Mouse (Mus musculus): ENCODE data around the gene Rpl23a. TPM values are rescaled to one million over a fixed set of nuclear protein-coding genes. Genes with fewer than 3 reads are reported as not detected.

The Rpl23a gene
- polyA plus RNA-seq, 1 experiment from 2014 or later: 1,263 TPM

DNA sequence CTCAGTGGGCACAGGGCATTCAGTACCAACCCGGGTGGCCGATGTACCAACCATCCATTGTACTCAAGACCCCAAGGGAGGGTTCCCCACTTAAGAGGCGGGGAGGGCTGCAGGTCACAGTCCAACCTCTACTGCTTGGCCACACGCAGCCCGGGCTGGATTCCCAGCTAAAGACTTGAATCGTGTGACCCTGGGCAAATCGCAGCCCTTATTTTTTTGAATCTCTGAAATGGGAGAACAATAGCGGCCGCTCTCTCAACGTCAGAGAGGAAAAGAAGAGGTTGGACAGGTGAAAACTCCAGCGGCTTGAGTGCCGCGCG lies 18.8 kb downstream of the Rpl23a start:
- H3K36me3 ChIP-seq (ENCODE audit: control insufficient read depth, insufficient read depth, low read length): peaks cover 17% of the 10 kb centered on the region
- peak overlapping the region; percentile 99 for H3K27ac ChIP-seq (ENCODE audit: low read length)
- H3K9me3 ChIP-seq (replicated peaks; ENCODE audit: control insufficient read depth, low read length): no peaks in the 10 kb centered on the region
- peak overlapping the region; percentile 100 for H3K4me3 ChIP-seq (replicated peaks; ENCODE audit: low read length)
- no peaks in the 10 kb centered on the region for H3K27me3 ChIP-seq (ENCODE audit: control insufficient read depth, insufficient read depth, low read length)
- under 1% methylated on average over 14 of the region's 14 CpGs for WGBS
- ATAC-seq (ENCODE audit: insufficient read depth, low FRiP score): no peak
- peak overlapping the region; percentile 98 for H3K9ac ChIP-seq (ENCODE audit: low read length)
- H3K4me2 ChIP-seq (ENCODE audit: low read depth, low read length): peak overlapping the region; percentile 94
- H3K4me1 ChIP-seq (ENCODE audit: control insufficient read depth, insufficient read depth, low read length): peaks cover 33% of the 10 kb centered on the region

DNA sequence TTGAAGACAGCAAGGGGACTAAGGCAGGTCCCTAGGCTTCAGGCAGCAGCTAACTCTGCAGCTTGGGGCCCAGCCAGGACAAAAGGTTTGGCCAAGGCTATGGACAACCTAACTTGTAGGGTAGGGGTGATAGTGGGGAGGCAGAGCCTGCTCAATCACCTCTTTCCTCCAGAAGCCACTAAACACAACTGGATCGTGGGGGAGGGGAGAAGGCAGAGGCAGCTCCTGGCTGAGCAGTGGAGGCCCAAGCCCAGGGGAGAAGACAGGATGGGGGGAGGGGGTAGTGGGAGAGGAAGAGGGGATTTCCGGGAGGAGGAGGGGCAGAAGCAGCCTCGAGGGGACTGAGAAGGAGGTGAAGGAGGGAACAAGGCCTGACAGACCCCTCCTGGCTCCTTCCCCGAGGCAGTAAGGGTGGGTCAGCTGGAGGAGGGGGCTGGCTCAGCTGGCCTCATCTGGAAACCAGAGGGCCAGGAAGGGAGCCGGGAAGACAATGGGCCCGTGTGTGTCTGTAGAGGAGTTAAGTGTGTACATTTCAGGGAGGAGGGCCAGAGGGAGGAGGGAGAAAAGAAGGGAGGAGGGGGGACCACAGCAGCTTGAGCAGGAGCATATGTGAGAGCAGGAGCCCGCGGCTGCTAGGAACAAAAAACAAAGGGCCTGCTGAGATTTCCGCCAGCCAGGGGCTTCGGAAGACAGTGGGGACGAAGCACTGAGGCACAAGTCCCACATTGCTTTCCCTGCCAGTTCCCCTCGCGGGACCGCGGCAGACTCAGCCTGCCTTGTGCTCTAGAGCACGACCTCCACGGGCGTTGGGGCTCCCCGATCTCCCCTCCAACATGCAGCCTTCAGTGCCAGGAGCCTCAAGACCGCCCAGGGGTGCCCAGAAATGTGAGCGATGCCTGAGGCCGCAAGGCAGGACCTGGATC lies 19.4 kb downstream of the Rpl23a start:
- Histone ChIP-seq H3K27ac (ENCODE audit: low read length) (peak overlapping the region; percentile 99), H3K9ac (ENCODE audit: low read length) (peak overlapping the region; percentile 98), H3K4me3 (replicated peaks; ENCODE audit: low read length) (peak overlapping the region; percentile 100), H3K27me3 (ENCODE audit: control insufficient read depth, insufficient read depth, low read length) (no peaks in the 10 kb centered on the region), H3K4me1 (ENCODE audit: control insufficient read depth, insufficient read depth, low read length) (peaks cover 33% of the 10 kb centered on the region), H3K4me2 (ENCODE audit: low read depth, low read length) (peak overlapping the region; percentile 94), H3K9me3 (replicated peaks; ENCODE audit: control insufficient read depth, low read length) (no peaks in the 10 kb centered on the region), H3K36me3 (ENCODE audit: control insufficient read depth, insufficient read depth, low read length) (peaks cover 17% of the 10 kb centered on the region)
- WGBS: 0% methylated on average over 22 of the region's 22 CpGs
- peak; percentile 64 for ATAC-seq (ENCODE audit: insufficient read depth, low FRiP score)

DNA sequence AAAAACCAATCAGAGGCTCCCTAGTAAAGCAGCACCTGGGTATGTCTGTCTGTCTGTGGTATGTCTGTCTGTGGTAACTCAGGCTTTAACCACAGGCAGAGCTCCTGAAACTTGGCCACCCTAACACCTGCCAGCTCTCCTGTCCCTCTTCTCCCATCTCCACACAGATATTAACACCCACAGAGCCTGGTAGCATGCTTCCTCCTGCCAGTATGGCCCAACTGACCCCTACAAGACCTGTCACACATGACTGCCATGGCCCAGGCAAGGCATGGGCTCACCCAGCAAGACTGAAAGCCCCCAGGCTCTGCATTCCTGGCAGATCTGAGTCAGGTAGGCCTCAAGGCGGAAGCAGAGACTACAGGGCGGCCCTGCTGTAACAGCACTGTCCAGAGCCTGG lies 20.3 kb downstream of the Rpl23a start:
- H3K4me1 ChIP-seq (ENCODE audit: control insufficient read depth, insufficient read depth, low read length): peaks cover 30% of the 10 kb centered on the region
- H3K9ac ChIP-seq (ENCODE audit: low read length): peak overlapping the region; percentile 98
- peak overlapping the region; percentile 100 for H3K4me3 ChIP-seq (replicated peaks; ENCODE audit: low read length)
- WGBS: 67% methylated on average over 2 of the region's 2 CpGs
- no peaks in the 10 kb centered on the region for H3K9me3 ChIP-seq (replicated peaks; ENCODE audit: control insufficient read depth, low read length)
- no peaks in the 10 kb centered on the region for H3K27me3 ChIP-seq (ENCODE audit: control insufficient read depth, insufficient read depth, low read length)
- ATAC-seq (ENCODE audit: insufficient read depth, low FRiP score): no peak
- H3K36me3 ChIP-seq (ENCODE audit: control insufficient read depth, insufficient read depth, low read length): peaks cover 17% of the 10 kb centered on the region
- H3K4me2 ChIP-seq (ENCODE audit: low read depth, low read length): peak overlapping the region; percentile 94
- peak overlapping the region; percentile 99 for H3K27ac ChIP-seq (ENCODE audit: low read length)

DNA sequence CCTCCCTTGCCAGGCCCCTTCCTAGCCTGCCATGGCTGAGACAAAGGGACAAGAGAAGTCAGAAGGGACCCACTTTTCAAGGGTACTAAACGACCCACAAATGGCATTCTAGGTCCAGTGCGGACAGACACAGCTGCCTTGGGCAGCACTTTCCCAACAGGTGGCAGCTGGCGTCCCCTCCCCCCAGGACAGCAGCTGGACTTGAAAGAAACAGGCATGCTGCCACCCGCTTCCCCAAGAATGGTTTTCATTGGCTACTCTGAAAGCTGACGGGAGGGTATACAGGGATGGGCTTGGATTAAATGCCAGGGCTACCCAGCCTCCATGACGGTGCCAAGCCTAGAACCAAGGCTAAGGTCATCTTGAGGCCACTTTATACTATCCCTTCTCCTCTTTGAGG lies 20.9 kb downstream of the Rpl23a start:
- Histone ChIP-seq H3K4me3 (replicated peaks; ENCODE audit: low read length) (peak overlapping the region; percentile 100; the same call in 1 of the 2 replicates), H3K4me2 (ENCODE audit: low read depth, low read length) (peak overlapping the region; percentile 94), H3K4me1 (ENCODE audit: control insufficient read depth, insufficient read depth, low read length) (peaks cover 30% of the 10 kb centered on the region), H3K27ac (ENCODE audit: low read length) (peak overlapping the region; percentile 99), H3K9ac (ENCODE audit: low read length) (peak overlapping the region; percentile 98), H3K36me3 (ENCODE audit: control insufficient read depth, insufficient read depth, low read length) (peaks cover 17% of the 10 kb centered on the region), H3K27me3 (ENCODE audit: control insufficient read depth, insufficient read depth, low read length) (no peaks in the 10 kb centered on the region), H3K9me3 (replicated peaks; ENCODE audit: control insufficient read depth, low read length) (no peaks in the 10 kb centered on the region)
- ATAC-seq (ENCODE audit: insufficient read depth, low FRiP score): no peak
- 48% methylated on average over 6 of the region's 6 CpGs for WGBS

DNA sequence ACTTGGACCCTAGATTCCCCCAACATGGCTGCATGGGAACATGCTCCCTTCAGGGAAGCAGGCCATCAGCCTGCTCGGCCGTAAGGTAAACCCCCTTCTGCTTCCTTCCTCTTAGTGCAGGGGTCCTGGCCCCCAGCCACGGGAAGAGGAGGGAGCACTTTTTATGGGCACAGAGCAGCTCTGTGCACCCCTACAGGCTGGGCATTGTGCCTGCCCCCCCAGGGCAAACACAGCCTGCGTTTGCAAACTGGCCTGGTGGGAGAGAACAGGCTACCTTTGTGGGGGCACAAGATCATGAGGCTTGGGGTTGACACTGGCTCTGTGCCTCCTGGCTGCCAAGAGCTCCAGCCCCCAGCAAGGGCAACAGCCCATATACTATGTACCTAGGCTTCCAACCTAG lies 21.4 kb downstream of the Rpl23a start:
- Histone ChIP-seq H3K9ac (ENCODE audit: low read length) (peak overlapping the region; percentile 98; the same call in 1 of the 2 replicates), H3K36me3 (ENCODE audit: control insufficient read depth, insufficient read depth, low read length) (peaks cover 17% of the 10 kb centered on the region), H3K9me3 (replicated peaks; ENCODE audit: control insufficient read depth, low read length) (no peaks in the 10 kb centered on the region), H3K27ac (ENCODE audit: low read length) (peak overlapping the region; percentile 99), H3K27me3 (ENCODE audit: control insufficient read depth, insufficient read depth, low read length) (no peaks in the 10 kb centered on the region), H3K4me2 (ENCODE audit: low read depth, low read length) (peak overlapping the region; percentile 94), H3K4me1 (ENCODE audit: control insufficient read depth, insufficient read depth, low read length) (peaks cover 30% of the 10 kb centered on the region), H3K4me3 (replicated peaks; ENCODE audit: low read length) (0 out of 2 replicates have a peak overlapping the region, but pooled peaks have one; percentile 100)
- 32% methylated on average over 4 of the region's 4 CpGs for WGBS
- ATAC-seq (ENCODE audit: insufficient read depth, low FRiP score): no peak

DNA sequence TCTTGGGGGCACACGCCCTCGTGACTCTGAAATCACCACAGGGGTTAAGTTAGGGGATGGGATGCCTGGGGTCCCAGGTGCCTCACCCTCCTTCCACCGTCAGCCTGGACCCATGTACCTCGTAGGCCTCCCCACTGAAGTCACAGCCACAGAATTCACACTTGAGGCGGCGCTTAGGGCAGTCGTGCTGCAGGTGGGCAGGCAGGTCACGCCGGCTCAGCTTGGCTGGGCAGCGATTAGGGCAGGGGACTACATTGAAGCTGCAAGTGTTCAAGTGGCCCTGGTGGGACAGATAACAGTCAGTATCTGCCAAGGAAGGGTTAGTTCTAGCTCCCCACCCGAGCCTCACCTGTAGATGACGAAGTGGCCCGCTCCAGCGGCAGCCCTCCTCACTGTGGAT lies 22.2 kb downstream of the Rpl23a start:
- 87% methylated on average over 14 of the region's 14 CpGs for WGBS
- Histone ChIP-seq H3K9me3 (replicated peaks; ENCODE audit: control insufficient read depth, low read length) (no peaks in the 10 kb centered on the region), H3K4me3 (replicated peaks; ENCODE audit: low read length) (no peak overlapping the region), H3K36me3 (ENCODE audit: control insufficient read depth, insufficient read depth, low read length) (peaks cover 17% of the 10 kb centered on the region), H3K4me2 (ENCODE audit: low read depth, low read length) (no peak overlapping the region), H3K27ac (ENCODE audit: low read length) (no peak overlapping the region), H3K9ac (ENCODE audit: low read length) (0 out of 2 replicates have a peak overlapping the region, but pooled peaks have one; percentile 26), H3K4me1 (ENCODE audit: control insufficient read depth, insufficient read depth, low read length) (peaks cover 28% of the 10 kb centered on the region), H3K27me3 (ENCODE audit: control insufficient read depth, insufficient read depth, low read length) (no peaks in the 10 kb centered on the region)
- no peak for ATAC-seq (ENCODE audit: insufficient read depth, low FRiP score)

DNA sequence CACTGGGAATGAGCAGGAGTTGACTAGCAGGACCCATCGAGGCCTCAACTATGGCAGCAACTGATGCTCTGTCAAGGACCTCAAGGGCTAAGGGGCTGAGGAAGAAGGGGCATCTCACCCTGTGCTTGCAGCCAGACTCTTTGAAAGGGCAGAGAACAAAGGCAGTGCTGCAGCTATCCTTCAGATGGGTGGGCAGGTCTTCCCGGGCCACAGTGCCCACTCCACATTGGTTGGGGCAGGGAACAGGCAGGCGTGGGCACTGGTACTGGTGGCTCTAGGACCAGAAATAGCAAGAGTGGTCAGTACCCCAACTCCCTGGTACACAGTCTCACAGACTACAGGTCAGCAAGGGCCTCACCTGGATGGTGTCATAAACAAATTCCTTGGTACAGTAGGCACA lies 22.7 kb downstream of the Rpl23a start:
- H3K4me3 ChIP-seq (replicated peaks; ENCODE audit: low read length): no peak overlapping the region
- peaks cover 17% of the 10 kb centered on the region for H3K36me3 ChIP-seq (ENCODE audit: control insufficient read depth, insufficient read depth, low read length)
- peaks cover 23% of the 10 kb centered on the region for H3K4me1 ChIP-seq (ENCODE audit: control insufficient read depth, insufficient read depth, low read length)
- H3K4me2 ChIP-seq (ENCODE audit: low read depth, low read length): no peak overlapping the region
- WGBS: 87% methylated on average over 3 of the region's 3 CpGs
- H3K27me3 ChIP-seq (ENCODE audit: control insufficient read depth, insufficient read depth, low read length): no peaks in the 10 kb centered on the region
- ATAC-seq (ENCODE audit: insufficient read depth, low FRiP score): no peak
- H3K9ac ChIP-seq (ENCODE audit: low read length): 0 out of 2 replicates have a peak overlapping the region, but pooled peaks have one; percentile 26
- no peaks in the 10 kb centered on the region for H3K9me3 ChIP-seq (replicated peaks; ENCODE audit: control insufficient read depth, low read length)
- no peak overlapping the region for H3K27ac ChIP-seq (ENCODE audit: low read length)

DNA sequence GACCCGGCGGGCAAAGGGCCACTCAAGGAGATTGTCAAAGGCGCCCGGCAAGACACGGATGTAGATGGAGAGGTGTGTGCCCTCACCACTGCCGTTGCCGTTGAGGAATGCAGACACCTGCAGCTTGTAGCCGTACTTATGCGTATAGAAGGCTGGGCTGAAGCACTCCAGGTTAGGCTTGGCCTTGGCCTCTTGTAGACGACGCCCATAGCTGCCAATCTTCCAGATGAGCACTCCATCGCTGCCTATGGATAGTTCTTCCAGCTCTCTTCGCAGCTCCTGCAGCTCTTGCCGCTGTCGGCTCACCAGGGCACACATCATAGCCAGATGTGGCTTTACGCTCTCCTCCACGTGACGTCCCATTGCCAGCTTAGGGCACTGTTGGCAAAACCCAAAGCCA lies 23.2 kb downstream of the Rpl23a start:
- Histone ChIP-seq H3K27me3 (ENCODE audit: control insufficient read depth, insufficient read depth, low read length) (no peaks in the 10 kb centered on the region), H3K4me1 (ENCODE audit: control insufficient read depth, insufficient read depth, low read length) (peaks cover 22% of the 10 kb centered on the region), H3K4me2 (ENCODE audit: low read depth, low read length) (no peak overlapping the region), H3K4me3 (replicated peaks; ENCODE audit: low read length) (no peak overlapping the region), H3K9me3 (replicated peaks; ENCODE audit: control insufficient read depth, low read length) (no peaks in the 10 kb centered on the region), H3K9ac (ENCODE audit: low read length) (no peak overlapping the region), H3K27ac (ENCODE audit: low read length) (no peak overlapping the region; the same call in 1 of the 2 replicates), H3K36me3 (ENCODE audit: control insufficient read depth, insufficient read depth, low read length) (peaks cover 17% of the 10 kb centered on the region)
- WGBS: 79% methylated on average over 18 of the region's 18 CpGs
- ATAC-seq (ENCODE audit: insufficient read depth, low FRiP score): no peak

DNA sequence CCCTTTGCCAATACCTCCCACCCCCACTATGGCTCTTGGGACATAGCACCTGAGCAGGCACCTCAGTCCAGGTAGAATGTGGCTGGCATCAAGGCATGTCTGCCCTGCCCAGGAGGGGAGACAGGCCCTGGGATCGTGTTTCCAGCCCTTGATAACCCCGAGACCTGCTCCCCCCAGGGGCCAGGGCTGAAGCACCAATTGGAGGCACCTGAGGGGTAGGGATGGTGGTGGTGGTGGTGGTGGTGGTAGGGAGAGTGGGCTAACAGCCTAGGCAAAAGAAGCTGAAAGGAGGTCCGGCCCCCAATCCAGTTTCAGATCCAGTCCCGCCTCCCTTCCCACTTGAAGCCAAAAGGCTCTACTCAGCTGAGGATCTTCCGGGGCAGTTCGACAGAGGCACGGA lies 23.8 kb downstream of the Rpl23a start:
- Histone ChIP-seq H3K27me3 (ENCODE audit: control insufficient read depth, insufficient read depth, low read length) (no peaks in the 10 kb centered on the region), H3K4me1 (ENCODE audit: control insufficient read depth, insufficient read depth, low read length) (peaks cover 22% of the 10 kb centered on the region), H3K4me3 (replicated peaks; ENCODE audit: low read length) (no peak overlapping the region), H3K9me3 (replicated peaks; ENCODE audit: control insufficient read depth, low read length) (no peaks in the 10 kb centered on the region), H3K27ac (ENCODE audit: low read length) (no peak overlapping the region), H3K36me3 (ENCODE audit: control insufficient read depth, insufficient read depth, low read length) (peaks cover 17% of the 10 kb centered on the region), H3K9ac (ENCODE audit: low read length) (no peak overlapping the region), H3K4me2 (ENCODE audit: low read depth, low read length) (no peak overlapping the region)
- 65% methylated on average over 7 of the region's 7 CpGs for WGBS
- ATAC-seq (ENCODE audit: insufficient read depth, low FRiP score): no peak
